Mouse (Mus musculus) layer of hippocampus, postnatal 25 days (tissue): ENCODE results near the gene Gm10031. TPM values are rescaled to one million over a fixed set of nuclear protein-coding genes. Genes with fewer than 3 reads are reported as not detected.
"Not testable (repeated sequence)": the region's sequence is repeated elsewhere in the genome, so short reads cannot be mapped to it uniquely, and the experiment has no call there.

ENCODE experiments used
- DNase-seq, 2 experiments: peaks; one replicate each; pipeline ENCODE4 v3.0.0; 2022; ENCODE audit warnings: mixed read lengths in 2 of 2, low spot score in 1 of 2; ENCODE audit errors: extremely low spot score in 1 of 2
- total RNA-seq, 2 experiments: library from RNA; stranded (reverse); gene quantifications; 2 replicates each; pipeline ENCODE4 v1.2.3; 2021

Gm10031 gene
- 10 to 100 TPM; 45.3 to 48.8 TPM for total RNA-seq

GRCm38 (mm10) chr1:156523842-156524241 is at the start of gene Gm10031:
Gm10031 (plus strand) TSS chr1:156524012.
- not testable (repeated sequence) for DNase-seq

DNA sequence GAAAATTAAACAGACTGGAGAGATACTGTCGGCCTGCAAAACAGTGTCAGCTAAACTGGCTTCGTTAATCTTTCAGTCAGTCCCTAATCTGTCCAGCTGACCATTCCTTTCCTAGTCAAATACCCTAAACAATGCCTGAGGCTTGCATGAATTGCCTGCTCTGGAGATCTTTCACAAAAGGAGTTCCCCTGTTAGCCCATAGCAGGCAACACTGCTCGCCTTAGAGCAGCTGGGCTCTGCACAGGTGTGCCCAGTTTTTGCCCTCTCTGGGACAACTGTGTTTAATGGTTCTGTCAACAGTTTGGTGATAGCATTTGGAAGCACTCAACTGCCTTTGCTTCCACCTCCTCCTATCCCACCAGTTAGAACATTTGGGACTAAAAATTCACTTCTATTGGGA is 49.0 kb upstream of the Gm10031 start:
- DNase-seq, result no peak

- DNase-seq, result no peak
These were observed 47.8 kb upstream of the Gm10031 start for GRCm38 (mm10) chr1:156476016-156476415.

GRCm38 (mm10) chr1:156476535-156476934 is 47.3 kb upstream of the Gm10031 start:
- DNase-seq, result no peak

- no peak for DNase-seq
These were observed 42.0 kb upstream of the Gm10031 start for GRCm38 (mm10) chr1:156481826-156482225.

GRCm38 (mm10) chr1:156487498-156487897 is 36.3 kb upstream of the Gm10031 start:
- no peak for DNase-seq

- DNase-seq, result no peak
These were observed 35.8 kb upstream of the Gm10031 start for GRCm38 (mm10) chr1:156488031-156488430.

DNA sequence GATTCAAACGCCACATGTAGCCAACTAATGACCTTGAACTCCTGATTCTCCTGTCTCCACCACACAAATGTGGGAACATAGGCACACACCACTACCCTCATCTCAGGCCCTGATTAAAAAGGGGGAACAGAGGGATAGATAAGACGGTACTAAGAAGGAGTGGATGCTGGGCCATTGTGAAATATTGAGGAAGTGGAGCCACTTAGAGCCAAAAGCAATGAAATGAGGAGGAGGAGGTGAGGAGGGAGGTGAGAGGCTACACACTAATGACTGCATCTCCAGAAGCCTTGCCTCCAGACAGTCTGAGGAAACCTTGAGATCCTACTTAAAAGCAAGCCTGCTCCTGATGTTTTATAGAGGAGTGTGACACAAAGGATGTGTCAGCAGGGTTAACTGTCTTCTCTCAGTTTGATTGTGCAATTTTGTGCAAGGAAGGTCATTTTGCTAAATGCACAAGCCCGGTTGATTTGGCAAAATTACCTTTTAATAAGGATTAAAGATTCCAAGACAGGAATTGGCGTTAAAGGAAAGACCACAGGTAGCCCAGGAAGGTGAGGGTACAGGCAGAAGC is 32.5 kb upstream of the Gm10031 start:
- DNase-seq, result no peak

DNA sequence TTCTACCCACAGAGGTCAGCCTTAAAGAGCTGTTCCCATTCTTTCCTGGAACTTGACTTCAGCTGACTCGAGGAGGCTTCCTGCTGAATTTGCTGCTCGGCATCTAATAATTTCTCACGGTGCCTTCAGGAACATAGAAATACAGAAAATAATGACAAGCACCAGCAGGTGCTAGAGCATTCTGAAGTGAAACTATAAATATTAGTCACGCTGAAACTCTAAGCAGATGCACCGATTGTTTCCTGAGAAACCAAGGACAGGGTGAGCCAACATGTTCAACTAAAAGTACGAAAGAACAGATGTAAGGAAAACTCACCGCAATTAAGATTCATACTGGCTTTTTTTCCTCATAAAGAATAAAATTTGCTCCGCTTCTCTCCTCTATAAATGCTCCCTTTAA is 28.8 kb upstream of the Gm10031 start:
- no peak for DNase-seq

DNA sequence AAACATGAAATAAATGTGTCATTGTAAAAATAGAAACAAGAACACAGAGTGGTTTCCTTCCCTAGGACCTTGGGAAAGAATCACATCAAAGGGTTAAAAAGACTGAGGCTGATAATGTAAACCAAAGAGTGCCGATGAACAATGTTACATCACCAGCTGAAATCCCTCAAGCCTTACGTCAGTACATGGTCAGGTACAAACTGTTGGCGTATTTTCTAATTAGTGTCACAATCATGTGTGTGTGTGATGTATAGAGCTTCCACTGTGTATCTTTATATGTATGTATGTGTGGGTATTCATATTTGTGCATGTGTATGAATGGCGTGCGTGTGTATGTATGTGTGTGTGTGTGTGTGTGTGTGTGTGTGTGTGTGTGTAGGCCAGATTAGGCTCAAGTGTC is 26.9 kb upstream of the Gm10031 start:
- DNase-seq, result no peak

DNA sequence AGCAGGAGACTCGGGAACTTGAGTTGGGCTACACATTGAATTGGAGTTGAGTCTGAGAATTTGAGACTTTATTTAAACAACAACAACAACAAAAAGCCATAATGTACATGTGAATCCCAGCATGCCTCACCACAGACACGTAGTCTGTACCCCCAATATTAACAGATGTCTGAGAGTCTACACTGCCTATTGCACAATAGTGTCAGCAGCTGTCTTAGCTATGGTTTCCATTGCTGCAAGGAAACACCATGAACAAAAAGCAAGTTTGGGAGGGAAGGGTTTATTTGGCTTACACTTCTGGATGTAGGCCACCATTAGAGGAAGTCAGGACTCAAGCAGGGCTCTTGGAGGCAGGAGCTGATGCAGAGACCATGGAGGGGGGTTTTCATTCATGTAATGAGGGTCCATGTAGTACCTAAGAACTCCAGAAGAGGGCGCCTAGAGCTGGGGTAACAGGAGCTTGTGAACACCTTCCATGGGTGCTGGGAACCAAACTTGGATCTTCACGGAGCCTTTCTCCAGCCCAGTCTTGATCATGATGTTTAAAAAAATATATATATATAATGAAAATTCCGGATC is 18.8 kb upstream of the Gm10031 start:
- no peak for DNase-seq

DNA sequence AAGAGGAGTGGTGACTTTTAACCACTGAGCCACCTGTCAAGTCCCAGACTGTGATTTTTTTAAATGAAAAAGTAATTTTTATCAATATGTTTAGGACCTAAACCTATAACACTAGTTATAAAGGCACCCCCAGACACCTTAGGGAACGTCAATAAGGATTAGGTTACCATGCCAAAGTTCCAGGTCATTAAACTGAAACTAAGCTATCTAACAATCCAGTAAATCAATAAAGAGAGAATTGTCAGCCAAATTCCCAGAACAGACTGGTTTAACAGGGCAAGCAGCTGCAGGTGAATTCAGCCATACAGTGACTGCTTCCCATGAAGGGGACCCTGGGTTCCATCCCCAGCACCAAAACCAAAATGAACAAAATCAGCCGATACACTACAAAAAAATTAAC is 17.9 kb upstream of the Gm10031 start:
- no peak for DNase-seq

DNA sequence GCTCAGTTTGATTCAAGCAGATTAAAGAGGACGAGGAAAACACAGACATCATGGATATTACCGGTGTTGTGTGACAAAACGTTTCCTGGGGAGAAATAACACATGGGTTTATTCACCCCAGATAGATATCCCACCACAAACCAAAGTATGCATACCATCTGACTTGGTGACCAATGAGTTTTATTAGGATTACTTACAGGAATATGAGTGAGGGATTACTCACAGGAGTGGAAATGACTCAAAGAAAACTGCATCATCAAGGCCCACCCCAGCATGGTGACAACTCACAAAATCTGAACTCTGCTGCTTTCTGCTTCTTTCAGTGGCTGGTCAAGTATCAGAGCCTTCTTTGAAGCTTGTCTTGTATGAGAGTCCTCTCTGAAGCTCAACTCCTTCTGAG is 16.1 kb upstream of the Gm10031 start:
- no peak for DNase-seq

GRCm38 (mm10) chr1:156520136-156520780 is 3.6 kb upstream of the Gm10031 start:
- DNase-seq, result no peak

DNA sequence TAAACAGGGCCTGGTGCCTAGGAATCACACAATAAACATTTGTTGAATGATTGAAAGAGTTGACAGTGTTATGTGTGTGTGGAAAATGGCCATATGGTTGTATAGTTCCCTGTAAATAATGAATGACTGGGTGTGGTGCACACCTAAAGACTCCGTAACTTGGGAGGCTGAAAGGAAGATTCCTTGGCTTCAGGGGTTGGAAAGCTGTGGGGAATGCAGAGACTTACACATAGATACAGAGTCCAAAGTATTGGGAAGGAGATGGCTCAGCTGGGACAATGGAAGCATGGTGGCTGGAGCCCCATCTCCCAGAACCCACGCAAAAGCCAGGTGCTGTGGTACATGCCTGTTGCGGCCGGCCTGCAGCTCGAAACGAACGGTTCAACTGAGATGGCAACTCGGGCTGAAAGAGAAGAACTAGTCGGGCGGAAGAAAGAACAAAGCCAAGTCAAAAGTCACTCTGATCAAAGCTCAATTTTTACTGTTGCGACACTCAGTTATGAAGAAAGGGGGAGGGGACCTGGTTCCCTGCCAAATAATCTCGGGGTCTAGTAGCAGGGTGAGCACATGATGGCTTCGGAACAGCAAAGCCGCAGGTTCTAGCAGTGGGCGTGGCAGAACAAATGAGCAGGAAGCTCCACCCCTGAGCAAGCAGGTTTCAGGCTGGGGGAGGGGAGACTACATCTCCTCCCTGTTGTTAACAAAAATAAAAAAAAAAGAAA is 1.9 kb upstream of the Gm10031 start:
- no peak for DNase-seq

DNA sequence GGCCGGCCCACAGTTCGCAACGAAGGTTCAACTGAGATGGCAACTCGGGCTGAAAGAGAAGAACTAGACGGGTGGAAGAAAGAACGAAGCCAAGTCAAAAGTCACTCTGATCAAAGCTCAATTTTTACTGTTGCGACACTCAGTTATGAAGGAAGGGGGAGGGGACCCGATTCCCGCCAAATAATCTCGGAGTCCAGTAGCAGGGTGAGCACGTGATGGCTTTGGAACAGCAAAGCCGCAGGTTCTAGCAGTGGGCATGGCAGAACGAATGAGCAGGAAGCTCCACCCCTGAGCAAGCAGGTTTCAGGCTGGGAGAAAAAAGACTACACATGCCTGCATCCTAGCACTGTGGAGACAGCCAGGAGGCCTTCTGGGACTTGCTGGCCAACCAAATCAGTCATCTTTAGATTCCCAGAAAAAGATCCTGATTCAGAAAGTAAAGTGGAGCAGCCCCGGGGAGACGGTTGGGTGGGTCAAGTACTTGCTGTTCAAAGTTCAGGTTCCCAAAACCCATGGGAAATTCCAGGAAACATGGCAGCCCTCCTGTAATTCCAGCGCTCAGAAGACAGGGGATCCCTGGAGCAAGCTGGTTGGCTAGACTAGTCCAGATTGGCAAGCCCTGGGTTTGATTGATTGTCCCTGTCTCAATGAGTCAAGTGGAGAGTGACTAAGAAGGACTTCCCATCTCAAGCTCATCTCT is 8.8 kb downstream of the Gm10031 start:
- not testable (repeated sequence) for DNase-seq

DNA sequence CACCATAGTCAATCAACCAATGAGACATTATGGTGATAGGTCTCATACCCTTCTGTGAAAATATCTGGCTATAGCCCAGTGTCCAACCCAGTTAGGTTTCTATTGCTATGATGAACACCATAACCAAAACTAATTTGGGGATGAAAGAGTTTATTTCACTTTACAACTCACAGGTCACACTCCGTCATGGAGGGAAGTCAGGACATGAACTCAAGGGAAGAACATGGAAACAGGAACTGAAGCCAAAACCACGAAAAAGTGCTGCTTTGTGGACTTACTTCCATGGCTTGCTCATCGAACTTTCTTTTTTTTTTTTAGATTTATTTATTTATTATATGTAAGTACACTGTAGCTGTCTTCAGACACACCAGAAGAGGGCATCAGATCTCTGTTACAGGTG is 9.7 kb downstream of the Gm10031 start:
- DNase-seq, result no peak

DNA sequence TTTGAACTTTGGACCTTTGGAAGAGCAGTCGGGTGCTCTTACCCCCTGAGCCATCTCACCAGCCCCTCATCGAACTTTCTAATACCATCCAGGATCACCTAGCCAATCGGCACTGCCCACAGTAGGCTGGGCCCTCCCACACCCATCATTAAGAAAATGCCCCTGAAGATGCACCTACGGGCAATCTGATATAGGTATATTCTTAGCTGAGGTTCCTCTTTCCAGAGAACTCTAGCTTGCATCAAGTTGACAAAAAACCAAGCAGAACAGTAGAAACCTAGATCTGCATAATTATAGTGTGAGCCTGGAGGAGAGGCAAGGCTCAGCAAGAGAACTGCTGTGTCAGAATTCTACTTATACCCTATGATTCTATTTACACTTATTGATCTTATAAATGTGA is 10.1 kb downstream of the Gm10031 start:
- no peak for DNase-seq

GRCm38 (mm10) chr1:156537031-156537430 is 13.2 kb downstream of the Gm10031 start:
- no peak for DNase-seq

DNA sequence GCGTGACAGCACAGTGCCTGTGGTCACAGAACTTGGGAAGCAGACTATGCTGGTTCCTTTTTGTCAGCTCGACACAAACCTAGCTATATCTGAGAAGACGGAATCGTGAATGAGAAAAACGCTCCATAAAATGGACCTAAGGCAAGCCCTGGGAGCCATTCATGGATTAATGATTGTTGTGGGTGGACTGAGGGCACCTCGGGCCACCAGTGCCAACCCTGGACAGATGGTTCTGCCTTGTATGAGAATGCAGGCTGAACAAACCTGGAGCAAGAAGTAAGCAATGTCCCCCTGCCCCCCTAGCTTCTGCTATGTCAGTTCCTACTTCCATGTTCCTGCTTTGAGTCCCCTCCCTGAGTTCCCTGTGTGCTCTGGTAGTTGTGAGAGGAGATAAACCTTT is 13.9 kb downstream of the Gm10031 start:
- DNase-seq, result no peak

GRCm38 (mm10) chr1:156538382-156538781 is 14.6 kb downstream of the Gm10031 start:
- no peak for DNase-seq
